Mouse (Mus musculus) olfactory bulb, adult 2 months (tissue): ENCODE results near the gene Sfxn2.

ENCODE experiments used
- CTCF ChIP-seq: fragments of 200-500 bp; IDR thresholded peaks from 2 replicates; pipeline ENCODE4 v1.5.1; 2012; ENCODE audit warnings: low read depth, mild to moderate bottlenecking, low read length, moderate library complexity; ENCODE audit not compliant: insufficient read depth
- POLR2A ChIP-seq: fragments of 200-500 bp; IDR thresholded peaks from 2 replicates; pipeline ENCODE4 v1.6.1; 2012; ENCODE audit warnings: mild to moderate bottlenecking, low read depth, low read length, moderate library complexity; ENCODE audit not compliant: insufficient read depth

GRCm38 (mm10) chr19:46644793-46645602 is 71.8 kb downstream of the Sfxn2 start:
- no peak for TF ChIP-seq CTCF
- TF ChIP-seq POLR2A = no peak
